Mouse (Mus musculus): ENCODE measurements at regions not wholly inside any gene's neighbourhood (a gene's known extent, or its start where the extent isn't known, plus 50 kb on each side); places are given as distances from the start of the nearest gene placed in this dataset.

- Histone ChIP-seq H3K4me2 (no peak overlapping the region), H3K9ac (no peak overlapping the region), H3K27me3 (replicated peaks) (no peaks in the 10 kb centered on the region), H3K4me1 (peaks cover 10% of the 10 kb centered on the region), H3K27ac (replicated peaks) (no peak overlapping the region), H3K9me3 (no peaks in the 10 kb centered on the region; the same call in 1 of the 2 replicates), H3K4me3 (no peak overlapping the region), H3K36me3 (no peaks in the 10 kb centered on the region)
- 84% methylated on average over 5 of the region's 5 CpGs for WGBS
- ATAC-seq (ENCODE audit: extremely low read depth, insufficient number of reproducible peaks, low FRiP score, low TSS enrichment): no peak
These were observed 144.6 kb downstream of the Gas1 start for GRCm38 (mm10) chr13:60032586-60032985.

- no peaks in the 10 kb centered on the region for H3K36me3 ChIP-seq
- no peak overlapping the region for H3K27ac ChIP-seq (replicated peaks)
- 77% methylated on average over 9 of the region's 9 CpGs for WGBS
- no peaks in the 10 kb centered on the region for H3K27me3 ChIP-seq (replicated peaks)
- H3K4me3 ChIP-seq: no peak overlapping the region
- no peaks in the 10 kb centered on the region for H3K4me1 ChIP-seq
- no peak overlapping the region for H3K4me2 ChIP-seq
- no peaks in the 10 kb centered on the region; the same call in 1 of the 2 replicates for H3K9me3 ChIP-seq
- H3K9ac ChIP-seq: no peak overlapping the region
- no peak for ATAC-seq (ENCODE audit: extremely low read depth, insufficient number of reproducible peaks, low FRiP score, low TSS enrichment)
These were observed 147.6 kb downstream of the Gas1 start for GRCm38 (mm10) chr13:60029591-60029990.

GRCm38 (mm10) chr13:60020175-60020487 is 157.0 kb downstream of the Gas1 start:
- no peaks in the 10 kb centered on the region for H3K27me3 ChIP-seq (replicated peaks)
- H3K4me3 ChIP-seq: no peak overlapping the region
- H3K9me3 ChIP-seq: no peaks in the 10 kb centered on the region
- H3K4me1 ChIP-seq: peaks cover 30% of the 10 kb centered on the region
- ATAC-seq (ENCODE audit: extremely low read depth, insufficient number of reproducible peaks, low FRiP score, low TSS enrichment): no peak
- no peak overlapping the region for H3K4me2 ChIP-seq
- peak overlapping the region; percentile 79 for H3K27ac ChIP-seq (replicated peaks)
- no peaks in the 10 kb centered on the region for H3K36me3 ChIP-seq
- no peak overlapping the region for H3K9ac ChIP-seq
- WGBS: 30% methylated on average over 5 of the region's 5 CpGs

- H3K9ac ChIP-seq: 0 out of 2 replicates have a peak overlapping the region, but pooled peaks have one; percentile 19
- ATAC-seq (ENCODE audit: extremely low read depth, insufficient number of reproducible peaks, low FRiP score, low TSS enrichment): no peak
These were observed 157.6 kb downstream of the Gas1 start for GRCm38 (mm10) chr13:60019291-60020174.

GRCm38 (mm10) chr13:60015854-60016366 is 161.3 kb downstream of the Gas1 start:
- H3K9me3 ChIP-seq: no peaks in the 10 kb centered on the region
- H3K27ac ChIP-seq (replicated peaks): 0 out of 2 replicates have a peak overlapping the region, but pooled peaks have one; percentile 7
- H3K4me1 ChIP-seq: peaks cover 31% of the 10 kb centered on the region
- H3K4me2 ChIP-seq: no peak overlapping the region
- no peak overlapping the region for H3K4me3 ChIP-seq
- ATAC-seq (ENCODE audit: extremely low read depth, insufficient number of reproducible peaks, low FRiP score, low TSS enrichment): no peak
- H3K9ac ChIP-seq: no peak overlapping the region
- no peaks in the 10 kb centered on the region for H3K36me3 ChIP-seq
- H3K27me3 ChIP-seq (replicated peaks): no peaks in the 10 kb centered on the region
- WGBS: 57% methylated on average over 8 of the region's 8 CpGs

More at GRCm38 (mm10) chr13:60019291-60020174, 157.6 kb downstream of the Gas1 start:
- H3K4me2 ChIP-seq: no peak overlapping the region
- no peaks in the 10 kb centered on the region for H3K27me3 ChIP-seq (replicated peaks)
- 21% methylated on average over 13 of the region's 13 CpGs for WGBS
- no peaks in the 10 kb centered on the region for H3K36me3 ChIP-seq
- peaks cover 31% of the 10 kb centered on the region for H3K4me1 ChIP-seq
- H3K4me3 ChIP-seq: no peak overlapping the region
- H3K27ac ChIP-seq (replicated peaks): peak overlapping the region; percentile 79
- H3K9me3 ChIP-seq: no peaks in the 10 kb centered on the region

GRCm38 (mm10) chr13:60012046-60012813 is 164.9 kb downstream of the Gas1 start:
- Histone ChIP-seq H3K36me3 (no peaks in the 10 kb centered on the region), H3K4me1 (peaks cover 26% of the 10 kb centered on the region), H3K9ac (no peak overlapping the region), H3K27me3 (replicated peaks) (no peaks in the 10 kb centered on the region), H3K4me2 (no peak overlapping the region), H3K27ac (replicated peaks) (peak overlapping the region; percentile 43; the same call in 1 of the 2 replicates), H3K4me3 (no peak overlapping the region), H3K9me3 (no peaks in the 10 kb centered on the region)
- ATAC-seq (ENCODE audit: extremely low read depth, insufficient number of reproducible peaks, low FRiP score, low TSS enrichment): no peak
- WGBS: 66% methylated on average over 16 of the region's 16 CpGs

GRCm38 (mm10) chr13:60011092-60011491 is 166.1 kb downstream of the Gas1 start:
- H3K9ac ChIP-seq: no peak overlapping the region
- ATAC-seq (ENCODE audit: extremely low read depth, insufficient number of reproducible peaks, low FRiP score, low TSS enrichment): no peak
- no peak overlapping the region for H3K27ac ChIP-seq (replicated peaks)
- 78% methylated on average over 2 of the region's 2 CpGs for WGBS
- no peak overlapping the region for H3K4me2 ChIP-seq
- no peaks in the 10 kb centered on the region for H3K36me3 ChIP-seq
- H3K9me3 ChIP-seq: no peaks in the 10 kb centered on the region
- H3K4me3 ChIP-seq: no peak overlapping the region
- no peaks in the 10 kb centered on the region for H3K27me3 ChIP-seq (replicated peaks)
- peaks cover 28% of the 10 kb centered on the region for H3K4me1 ChIP-seq

GRCm38 (mm10) chr13:60007593-60007992 is 169.6 kb downstream of the Gas1 start:
- no peak overlapping the region for H3K4me3 ChIP-seq
- no peak overlapping the region for H3K9ac ChIP-seq
- H3K36me3 ChIP-seq: no peaks in the 10 kb centered on the region
- ATAC-seq (ENCODE audit: extremely low read depth, insufficient number of reproducible peaks, low FRiP score, low TSS enrichment): peak; percentile 54; the same call in 1 of the 2 replicates
- peak overlapping the region; percentile 35 for H3K4me2 ChIP-seq
- no peaks in the 10 kb centered on the region for H3K27me3 ChIP-seq (replicated peaks)
- H3K9me3 ChIP-seq: no peaks in the 10 kb centered on the region
- 29% methylated on average over 7 of the region's 7 CpGs for WGBS
- peaks cover 17% of the 10 kb centered on the region for H3K4me1 ChIP-seq
- H3K27ac ChIP-seq (replicated peaks): peak overlapping the region; percentile 91

- H3K4me3 ChIP-seq: no peak overlapping the region
- H3K36me3 ChIP-seq: no peaks in the 10 kb centered on the region
- peaks cover 17% of the 10 kb centered on the region for H3K4me1 ChIP-seq
- no peak overlapping the region for H3K4me2 ChIP-seq
- H3K9ac ChIP-seq: no peak overlapping the region
- no peaks in the 10 kb centered on the region for H3K9me3 ChIP-seq
- ATAC-seq (ENCODE audit: extremely low read depth, insufficient number of reproducible peaks, low FRiP score, low TSS enrichment): no peak
- peak overlapping the region; percentile 91 for H3K27ac ChIP-seq (replicated peaks)
- WGBS: 75% methylated on average over 4 of the region's 4 CpGs
- no peaks in the 10 kb centered on the region for H3K27me3 ChIP-seq (replicated peaks)
These were observed 170.1 kb downstream of the Gas1 start for GRCm38 (mm10) chr13:60007031-60007430.

- Histone ChIP-seq H3K4me2 (no peak overlapping the region), H3K9ac (no peak overlapping the region), H3K36me3 (no peaks in the 10 kb centered on the region), H3K4me1 (peaks cover 21% of the 10 kb centered on the region), H3K9me3 (no peaks in the 10 kb centered on the region), H3K4me3 (no peak overlapping the region), H3K27ac (replicated peaks) (no peak overlapping the region), H3K27me3 (replicated peaks) (no peaks in the 10 kb centered on the region)
- no peak for ATAC-seq (ENCODE audit: extremely low read depth, insufficient number of reproducible peaks, low FRiP score, low TSS enrichment)
- WGBS: 81% methylated on average over 2 of the region's 2 CpGs
These were observed 172.6 kb downstream of the Gas1 start for GRCm38 (mm10) chr13:60004611-60005010.

GRCm38 (mm10) chr13:60002098-60002497 is 175.1 kb downstream of the Gas1 start:
- Histone ChIP-seq H3K9me3 (no peaks in the 10 kb centered on the region), H3K27ac (replicated peaks) (no peak overlapping the region), H3K4me3 (no peak overlapping the region), H3K27me3 (replicated peaks) (no peaks in the 10 kb centered on the region), H3K9ac (no peak overlapping the region), H3K4me2 (no peak overlapping the region), H3K36me3 (no peaks in the 10 kb centered on the region), H3K4me1 (peaks cover 6% of the 10 kb centered on the region)
- WGBS: 78% methylated on average over 8 of the region's 8 CpGs
- no peak for ATAC-seq (ENCODE audit: extremely low read depth, insufficient number of reproducible peaks, low FRiP score, low TSS enrichment)
